15 mouse cellular contexts compared by ENCODE assay signal in the genomic region with DNA sequence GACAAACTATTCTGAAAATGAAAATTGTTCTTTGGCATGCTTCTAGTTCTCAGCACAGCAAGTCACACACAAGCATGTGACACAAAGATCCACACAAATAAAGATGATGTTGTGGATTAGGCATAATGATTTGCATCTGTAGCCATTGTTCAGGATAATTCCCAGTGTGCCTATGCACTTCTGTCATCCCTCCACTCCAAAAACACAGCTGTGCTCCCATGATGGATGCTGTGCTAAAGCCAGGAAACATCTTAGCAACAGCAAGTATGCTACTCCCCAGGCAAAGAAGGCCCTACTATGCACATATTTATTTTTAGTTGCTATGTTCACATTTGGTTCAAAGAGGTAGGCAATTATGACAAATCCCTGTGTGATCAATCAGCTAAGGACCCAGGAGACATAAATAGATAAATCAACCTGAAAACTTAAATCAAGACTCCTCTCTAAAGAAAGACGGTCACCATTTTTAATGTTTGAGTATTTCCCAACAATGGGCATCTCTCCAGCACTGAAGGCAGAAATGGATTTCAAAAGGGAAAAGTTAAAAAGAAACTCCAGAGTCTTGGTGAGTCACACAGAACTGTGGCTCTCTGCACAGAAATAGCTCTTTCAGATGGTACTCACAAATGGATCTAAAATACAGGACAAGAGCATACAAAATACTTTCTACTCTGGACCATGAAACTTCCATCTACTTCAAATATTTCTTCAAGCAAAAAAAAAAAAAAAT.
DNase-seq lines count a peak whose midpoint lies in the region; ATAC-seq and TF ChIP-seq lines count a peak whose summit lies in the region.
"Had no signal": no experiment of that assay in that cellular context is flagged by ENCODE, and none has a peak within 500 bp of the region (broad histone marks: within the 10 kb centered on the region; RNA-seq: fewer than 3 reads in every experiment).

No protein-coding gene starts in this region.

- TF ChIP-seq CTCF in lung, embryonic 14.5 days (IDR thresholded peaks at IDR 0.05; ENCODE audit: low read depth): no peak
- no peak for TF ChIP-seq CTCF in cortical plate, adult 2 months (IDR thresholded peaks at IDR 0.05; ENCODE audit: extremely low read depth, insufficient read depth, low read length)

- H3K36me3 ChIP-seq in lung, embryonic 14.5 days (ENCODE audit: insufficient read depth): no peaks in the 10 kb centered on the region
- H3K36me3 ChIP-seq: limb, embryonic 13.5 days had no signal

- peak; percentile 73 for ATAC-seq in frontal cortex, adult (ENCODE audit: low TSS enrichment)
- ATAC-seq in lung, embryonic 14.5 days (ENCODE audit: insufficient read depth): peak; percentile 71; the same call in 1 of the 2 replicates
- ATAC-seq: inflammation-experienced regulatory T-cells, adult 6 months; Patski had no signal

- H3K4me2 ChIP-seq in lung, embryonic 14.5 days: no peak overlapping the region
- H3K4me2 ChIP-seq: limb, embryonic 13.5 days had no signal

- no peaks in the 10 kb centered on the region for H3K4me1 ChIP-seq in lung, embryonic 14.5 days (ENCODE audit: insufficient read depth)
- peaks cover 2% of the 10 kb centered on the region; the same call in 1 of the 2 replicates for H3K4me1 ChIP-seq in cortical plate, adult 2 months (ENCODE audit: control insufficient read depth, insufficient read depth, low read length)
- H3K4me1 ChIP-seq: limb, embryonic 13.5 days had no signal

- 0 out of 2 replicates have a peak, but pooled peaks cover 4% of the 10 kb centered on the region for H3K27me3 ChIP-seq in lung, embryonic 14.5 days (ENCODE audit: insufficient read depth, low read length)

- WGBS in lung, embryonic 14.5 days: 42% methylated on average over 1 of the region's 1 CpGs

- H3K4me3 ChIP-seq in lung, embryonic 14.5 days (ENCODE audit: low read depth, low read length): no peak overlapping the region
- no peak overlapping the region for H3K4me3 ChIP-seq in cortical plate, adult 2 months (ENCODE audit: insufficient read depth, low read length)
- H3K4me3 ChIP-seq: limb, embryonic 13.5 days had no signal

- no peak for DNase-seq in frontal cortex, postnatal 36 days (ENCODE audit: low spot score in 2 of 2)
- DNase-seq in lung, embryonic 14.5 days: peak; percentile 60
- no peak for DNase-seq in lung, adult 18-20 months
- peak; percentile 30 for DNase-seq in lung, postnatal 36 days
- no peak for DNase-seq in cerebellum, postnatal 36 days
- DNase-seq: adrenal gland, postnatal 25 days; cerebellum, adult 11-12 months; gastrocnemius, postnatal 36 days; thymus, postnatal 4 days had no signal

- H3K9ac ChIP-seq in lung, embryonic 14.5 days: no peak overlapping the region
- H3K9ac ChIP-seq: limb, embryonic 13.5 days had no signal

- TF ChIP-seq POLR2A in cortical plate, adult 2 months (IDR thresholded peaks at IDR 0.05; ENCODE audit: extremely low read depth, insufficient read depth, low read length): no peak

- H3K27ac ChIP-seq in lung, embryonic 14.5 days (ENCODE audit: low read depth): peak overlapping the region; percentile 24; the same call in 1 of the 2 replicates
- H3K27ac ChIP-seq in cortical plate, adult 2 months (ENCODE audit: insufficient read depth, low read length): 0 out of 2 replicates have a peak overlapping the region, but pooled peaks have one; percentile 46
- H3K27ac ChIP-seq: kidney, postnatal 0 days; limb, embryonic 13.5 days had no signal

- H3K9me3 ChIP-seq in lung, embryonic 14.5 days (ENCODE audit: low read depth, low read length): no peaks in the 10 kb centered on the region
- H3K9me3 ChIP-seq: limb, embryonic 13.5 days had no signal

Comparison
In these comparisons a context has a peak if more than half of its experiments do, and no peak if none do; other contexts are left out.
1. DNase-seq: peak in lung, embryonic 14.5 days (single experiment) and lung, postnatal 36 days (single experiment); none in frontal cortex, postnatal 36 days (0 of 2), lung, adult 18-20 months (0 of 2) and cerebellum, postnatal 36 days (0 of 2).